Mouse (Mus musculus) stomach, postnatal 0 days (tissue): ENCODE measurements around the gene Vezt. TPM values are rescaled to one million over a fixed set of nuclear protein-coding genes. Genes with fewer than 3 reads are reported as not detected.
A peak's percentile ranks its signal among the peaks of the same experiment; 100 is the strongest.

ENCODE experiments used
- ATAC-seq: fragments of 200-750 bp; cut with Nextera tagmentation; 2 replicates; pipeline ENCODE4 v1.8.0; 2017; ENCODE audit not compliant: low FRiP score, low TSS enrichment
- DNase-seq: peaks from one replicate; pipeline ENCODE4 v3.0.0-alpha.2; 2016; ENCODE audit warnings: low spot score
- H3K27ac ChIP-seq: fragments of 300-500 bp; sonication (generic); replicated peaks from 2 replicates; pipeline ENCODE4 v1.5.1; 2014; ENCODE audit warnings: mild to moderate bottlenecking, control low read depth
- H3K27me3 ChIP-seq: fragments of 300-500 bp; sonication (generic); 2 replicates; pipeline ENCODE4 v1.6.1; 2014; ENCODE audit warnings: low read length; ENCODE audit not compliant: control insufficient read depth, insufficient read depth
- H3K36me3 ChIP-seq: fragments of 300-500 bp; sonication (generic); 2 replicates; pipeline ENCODE4 v1.6.1; 2014; ENCODE audit warnings: low read length, mixed read lengths; ENCODE audit not compliant: control insufficient read depth, insufficient read depth
- H3K4me1 ChIP-seq: fragments of 300-500 bp; sonication (generic); replicated peaks from 2 replicates; pipeline ENCODE4 v1.6.1; 2014; ENCODE audit warnings: antibody characterized with exemption; ENCODE audit not compliant: control insufficient read depth, insufficient read depth
- H3K4me2 ChIP-seq: fragments of 300-500 bp; sonication (generic); replicated peaks from 2 replicates; pipeline ENCODE4 v1.6.1; 2014; ENCODE audit warnings: low read depth, mild to moderate bottlenecking, control low read depth, moderate library complexity
- H3K4me3 ChIP-seq: fragments of 300-500 bp; sonication (generic); 2 replicates; pipeline ENCODE4 v1.5.1; 2014; ENCODE audit warnings: low read depth, low read length, control low read depth
- H3K9ac ChIP-seq: fragments of 300-500 bp; sonication (generic); 2 replicates; pipeline ENCODE4 v1.6.1; 2014; ENCODE audit warnings: mild to moderate bottlenecking, low read length, control low read depth, mixed read lengths
- H3K9me3 ChIP-seq: fragments of 300-500 bp; sonication (generic); 2 replicates; pipeline ENCODE4 v1.6.1; 2016; ENCODE audit warnings: low read length; ENCODE audit not compliant: control insufficient read depth
- CTCF ChIP-seq: IDR thresholded peaks from 2 replicates; pipeline ENCODE4 v1.5.1; 2016; ENCODE audit warnings: antibody characterized with exemption, low read depth, mild to moderate bottlenecking, moderate library complexity
- EP300 ChIP-seq: optimal IDR thresholded peaks from 2 replicates; pipeline ENCODE3; 2016; ENCODE audit warnings: antibody characterized with exemption
- WGBS: fragments of 180-500 bp; shearing (Covaris S2); extraction: QIAGEN DNeasy Blood & Tissue Kit; methylation state at CpG from one replicate; pipeline ENCODE4 v1.1.7; 2014; 5-methylcytosine and 5-hydroxymethylcytosine counted together
- microRNA counts: library from miRNA; unstranded; fragments of <30 nt; microRNA quantifications from one replicate; lab custom pipeline; 2015
- microRNA-seq: library from miRNA; unstranded; fragments of <30 nt; microRNA quantifications from one replicate; pipeline ENCODE4, GENCODE M21; 2016
- polyA plus RNA-seq: library from polyadenylated mRNA; unstranded; fragments of >200 nt; fragmentation: Nextera tagmentation; extraction: Ambion mirVana; gene quantifications from 2 replicates; pipeline ENCODE4 v1.2.1, GENCODE M21; 2015

The Vezt gene
- polyA plus RNA-seq, 1 experiment from 2014 or later, result 13.2 TPM

- ATAC-seq (no peak), DNase-seq (no peak)
- TF ChIP-seq CTCF (no peak), EP300 (no peak)
- Histone ChIP-seq H3K27ac (no peak overlapping the region), H3K4me1 (no peaks in the 10 kb centered on the region), H3K9ac (no peak overlapping the region), H3K27me3 (no peaks in the 10 kb centered on the region), H3K4me2 (no peak overlapping the region; the same call in 1 of the 2 replicates), H3K4me3 (no peak overlapping the region), H3K9me3 (no peaks in the 10 kb centered on the region), H3K36me3 (peaks cover 2% of the 10 kb centered on the region)
- WGBS, result 81% methylated on average over 4 of the region's 4 CpGs
Measured at GRCm38 (mm10) chr10:93890565-93890964, 145.1 kb downstream of the Vezt start.

GRCm38 (mm10) chr10:93889976-93890375 is 145.6 kb downstream of the Vezt start:
- TF ChIP-seq CTCF, result no peak
- TF ChIP-seq EP300, result no peak
- H3K27ac ChIP-seq, result peak overlapping the region; percentile 90

DNA sequence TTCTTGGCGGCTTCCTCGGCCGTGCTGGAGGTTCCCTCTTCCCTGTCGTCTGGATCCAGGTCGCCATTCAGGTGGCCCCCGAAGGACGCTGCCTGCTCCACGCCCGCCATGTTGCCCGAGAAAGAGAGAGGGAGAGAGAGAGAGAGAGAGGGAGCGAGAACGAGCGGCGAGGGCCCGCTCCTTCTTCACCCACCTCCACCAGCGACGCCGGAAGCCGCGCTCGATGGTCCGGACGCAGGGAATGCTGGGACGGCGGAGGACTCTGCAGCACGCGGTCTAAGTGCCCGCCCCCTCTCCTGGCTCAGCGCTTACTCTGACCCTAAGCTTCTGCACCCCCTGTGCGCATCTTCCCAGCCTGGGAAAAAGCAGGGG is 146.1 kb downstream of the Vezt start:
- H3K9ac ChIP-seq, result peak overlapping the region; percentile 90
- no peaks in the 10 kb centered on the region for H3K4me1 ChIP-seq
- peak overlapping the region; percentile 86 for H3K4me3 ChIP-seq
- TF ChIP-seq EP300 (peak; percentile 66), CTCF (no peak)
- ATAC-seq (peak; percentile 98), DNase-seq (peak; percentile 90)
- peaks cover 11% of the 10 kb centered on the region for H3K36me3 ChIP-seq
- peak overlapping the region; percentile 90 for H3K27ac ChIP-seq
- no peaks in the 10 kb centered on the region for H3K27me3 ChIP-seq
- WGBS, result under 1% methylated on average over 24 of the region's 30 CpGs
- H3K9me3 ChIP-seq, result no peaks in the 10 kb centered on the region
- peak overlapping the region; percentile 78 for H3K4me2 ChIP-seq

More at GRCm38 (mm10) chr10:93889976-93890375, 145.6 kb downstream of the Vezt start:
- DNase-seq, result no peak
- Histone ChIP-seq H3K27me3 (no peaks in the 10 kb centered on the region), H3K36me3 (peaks cover 8% of the 10 kb centered on the region), H3K4me3 (peak overlapping the region; percentile 86), H3K9me3 (no peaks in the 10 kb centered on the region), H3K4me2 (peak overlapping the region; percentile 78), H3K4me1 (no peaks in the 10 kb centered on the region), H3K9ac (peak overlapping the region; percentile 90)
- WGBS, result under 1% methylated on average over 22 of the region's 22 CpGs
- ATAC-seq, result no peak

MicroRNAs within 50 kb of the gene (microRNA counts, 519-probe panel; counts per million panel counts)
- 4,045 counts per million, percentile 30 among the panel's probes with 10 or more counts for microRNA mmu-miR-331-3p (lab: Ali Mortazavi, UCI)
- not detected for microRNA mmu-miR-331-5p (lab: Ali Mortazavi, UCI)

Small RNA genes lying within 50 kb of the gene (microRNA-seq; reads per million reads assigned to microRNA genes)
- 52.4 reads per million, percentile 36 among the genes with 10 or more reads in this experiment for gene Mir331

Other genes with a start within 250 kb of the Vezt start
- not detected in 2 replicates for gene Usp44, start 204.3 kb downstream of the Vezt start, polyA plus RNA-seq
- gene Metap2, start 138.7 kb downstream of the Vezt start, polyA plus RNA-seq, result 112 and 126 TPM in 2 replicates
- gene Fgd6, start 184 bp upstream of the Vezt start, polyA plus RNA-seq, result 1.7 and 2.2 TPM in 2 replicates
- 4.0 and 4.3 TPM in 2 replicates for gene Nr2c1, start 112.2 kb upstream of the Vezt start, polyA plus RNA-seq
- 409 and 448 TPM in 2 replicates for gene Ndufa12, start 162.9 kb upstream of the Vezt start, polyA plus RNA-seq